Mouse (Mus musculus) ES-Bruce4 (cell line): Measurements from ENCODE around the gene Bdh2. TPM values are rescaled to one million over a fixed set of nuclear protein-coding genes. Genes with fewer than 3 reads are reported as not detected.
A peak's percentile ranks its signal among the peaks of the same experiment; 100 is the strongest.

Experiments
- H3K27ac ChIP-seq: 2 replicates; pipeline ENCODE4 v1.5.1; 2012; ENCODE audit warnings: low read length, inconsistent platforms; ENCODE audit not compliant: insufficient read depth
- H3K27me3 ChIP-seq: 2 replicates; pipeline ENCODE4 v1.6.1; 2012; ENCODE audit warnings: mild to moderate bottlenecking, low read length, inconsistent platforms; ENCODE audit not compliant: control insufficient read depth, poor library complexity, insufficient read depth, severe bottlenecking
- H3K36me3 ChIP-seq: 2 replicates; pipeline ENCODE4 v1.6.1; 2012; ENCODE audit warnings: inconsistent platforms, mild to moderate bottlenecking, low read length, moderate library complexity; ENCODE audit not compliant: control insufficient read depth, poor library complexity, insufficient read depth, severe bottlenecking
- H3K4me1 ChIP-seq: one replicate; pipeline ENCODE4 v1.8.1; 2011; ENCODE audit warnings: low read length; ENCODE audit not compliant: control insufficient read depth, insufficient read depth
- H3K4me3 ChIP-seq: 2 replicates; pipeline ENCODE4 v1.5.1; 2011; ENCODE audit warnings: low read depth, mild to moderate bottlenecking, low read length
- H3K9ac ChIP-seq: 2 replicates; pipeline ENCODE4 v1.6.1; 2012; ENCODE audit warnings: low read depth, mild to moderate bottlenecking, inconsistent platforms; ENCODE audit not compliant: poor library complexity, severe bottlenecking
- H3K9me3 ChIP-seq: replicated peaks from 2 replicates; pipeline ENCODE4 v1.6.1; 2012; ENCODE audit warnings: mild to moderate bottlenecking, low read length, inconsistent platforms; ENCODE audit not compliant: control insufficient read depth, poor library complexity, insufficient read depth, severe bottlenecking
- CTCF ChIP-seq: IDR thresholded peaks from one replicate; pipeline ENCODE4 v1.8.1; 2011; ENCODE audit warnings: low read depth, low read length
- EP300 ChIP-seq: IDR thresholded peaks from 2 replicates; pipeline ENCODE4 v1.6.1; 2011; ENCODE audit warnings: low read depth, low read length; ENCODE audit not compliant: insufficient read depth
- POLR2A ChIP-seq: IDR thresholded peaks from one replicate; pipeline ENCODE4 v1.8.1; 2011; ENCODE audit warnings: low read length; ENCODE audit not compliant: insufficient read depth
- polyA plus RNA-seq: library from polyadenylated mRNA; stranded (reverse); fragments of >200 nt; gene quantifications from 2 replicates; pipeline ENCODE4 v1.2.4, GENCODE M21; 2011; ENCODE audit warnings: low read depth; ENCODE audit not compliant: missing spikeins, insufficient read depth, insufficient read length

Bdh2 gene
- polyA plus RNA-seq, 1 experiment, result 3.8 TPM

GRCm38 (mm10) chr3:135300081-135300480, 19.1 kb downstream of the Bdh2 start:
- Histone ChIP-seq H3K27ac (no peak overlapping the region), H3K36me3 (no peaks in the 10 kb centered on the region), H3K4me1 (no peaks in the 10 kb centered on the region), H3K9me3 (no peaks in the 10 kb centered on the region), H3K4me3 (no peak overlapping the region), H3K9ac (no peak overlapping the region), H3K27me3 (no peaks in the 10 kb centered on the region)
- no peak for TF ChIP-seq CTCF
- no peak for TF ChIP-seq POLR2A
- no peak for TF ChIP-seq EP300

DNA sequence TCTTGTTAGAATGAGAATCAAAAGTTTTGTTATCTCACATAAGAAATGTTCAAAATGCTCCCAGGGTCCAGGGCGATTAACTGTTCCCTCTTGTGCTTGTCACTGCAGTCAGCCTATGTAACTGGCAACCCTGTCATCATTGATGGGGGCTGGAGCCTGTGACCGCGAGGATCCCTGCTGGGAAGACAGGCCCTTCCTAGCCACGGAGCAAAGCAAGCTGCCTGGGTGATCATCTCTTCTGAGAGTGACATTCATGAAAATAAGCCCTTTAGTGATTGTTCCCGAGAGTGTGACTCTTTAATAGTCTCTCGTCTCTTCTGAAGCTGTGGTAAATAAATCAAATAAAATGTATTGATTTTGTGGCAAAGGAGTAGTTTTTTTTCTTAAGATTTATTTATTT, 23.0 kb downstream of the Bdh2 start:
- Histone ChIP-seq H3K27me3 (no peaks in the 10 kb centered on the region), H3K36me3 (no peaks in the 10 kb centered on the region), H3K9ac (no peak overlapping the region), H3K4me3 (no peak overlapping the region), H3K4me1 (no peaks in the 10 kb centered on the region), H3K9me3 (no peaks in the 10 kb centered on the region), H3K27ac (no peak overlapping the region)
- no peak for TF ChIP-seq EP300

- Histone ChIP-seq H3K4me1 (no peaks in the 10 kb centered on the region), H3K27ac (no peak overlapping the region)
Observed at GRCm38 (mm10) chr3:135304566-135304965, 23.5 kb downstream of the Bdh2 start.

DNA sequence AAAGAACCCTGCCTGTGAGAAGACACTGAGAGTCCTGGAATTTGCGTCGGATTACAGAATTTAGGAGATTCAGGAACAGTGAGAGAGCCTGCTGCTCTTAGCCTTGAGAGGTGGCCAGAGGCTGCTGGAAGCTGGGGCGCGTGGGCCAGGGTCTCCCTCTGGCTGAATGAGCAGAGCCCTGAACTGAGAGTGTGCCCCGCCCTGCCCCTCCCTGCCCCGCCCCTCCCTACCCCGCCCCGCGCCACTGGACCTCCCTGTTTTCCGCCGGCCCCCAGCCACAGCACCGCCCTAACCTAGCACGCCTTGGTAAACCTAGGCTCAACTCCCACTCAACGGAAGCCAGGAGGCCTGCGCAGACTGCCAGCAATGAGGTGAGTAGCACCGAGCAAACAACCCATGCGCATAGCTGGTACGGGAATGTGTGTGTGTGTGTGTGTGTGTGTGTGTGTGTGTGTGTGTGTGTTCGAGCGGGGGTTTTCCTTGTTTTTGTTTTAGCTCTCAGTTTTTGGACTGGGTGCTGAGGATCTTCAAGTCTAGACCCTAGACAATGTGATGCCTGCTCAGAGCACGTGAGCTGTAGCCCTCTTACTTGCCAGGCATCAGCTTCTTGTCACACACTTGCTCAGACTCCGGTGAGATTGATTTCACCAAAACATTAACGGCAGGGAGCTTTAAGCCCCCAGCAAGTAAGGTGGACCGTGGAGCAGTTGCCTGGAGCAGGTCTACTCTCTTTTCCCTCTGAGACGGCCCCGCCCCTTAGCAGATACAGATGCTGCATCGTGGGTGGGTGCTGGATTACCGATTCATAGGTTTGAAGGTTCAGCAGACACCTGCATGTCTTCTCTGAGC, 26.6 kb downstream of the Bdh2 start, which contains the start of gene Slc9b2:
Gene Slc9b2, plus strand, starts transcription at position 290 of the 849 bp plus-strand sequence.
- H3K27me3 ChIP-seq, result no peaks in the 10 kb centered on the region
- no peaks in the 10 kb centered on the region for H3K4me1 ChIP-seq
- no peaks in the 10 kb centered on the region for H3K36me3 ChIP-seq
- H3K9ac ChIP-seq, result no peak within 1 kb of the TSS
- TF ChIP-seq POLR2A (no peak), CTCF (no peak), EP300 (no peak)
- H3K4me3 ChIP-seq, result peak within 1 kb of the TSS; percentile 41
- no peaks in the 10 kb centered on the region for H3K9me3 ChIP-seq
- no peak within 1 kb of the TSS for H3K27ac ChIP-seq

More at GRCm38 (mm10) chr3:135304566-135304965, 23.5 kb downstream of the Bdh2 start:
- Histone ChIP-seq H3K9me3 (no peaks in the 10 kb centered on the region), H3K9ac (no peak overlapping the region), H3K36me3 (no peaks in the 10 kb centered on the region), H3K4me3 (no peak overlapping the region), H3K27me3 (no peaks in the 10 kb centered on the region)
- no peak for TF ChIP-seq POLR2A
- no peak for TF ChIP-seq CTCF
- TF ChIP-seq EP300, result no peak

GRCm38 (mm10) chr3:135312916-135313491, 32.0 kb downstream of the Bdh2 start:
- H3K9ac ChIP-seq, result no peak overlapping the region
- TF ChIP-seq EP300 (no peak), CTCF (no peak), POLR2A (no peak)
- H3K9me3 ChIP-seq, result peaks cover 2% of the 10 kb centered on the region; the same call in 1 of the 2 replicates
- no peaks in the 10 kb centered on the region for H3K4me1 ChIP-seq
- H3K36me3 ChIP-seq, result no peaks in the 10 kb centered on the region
- no peak overlapping the region for H3K4me3 ChIP-seq
- no peaks in the 10 kb centered on the region for H3K27me3 ChIP-seq
- H3K27ac ChIP-seq, result no peak overlapping the region

- H3K4me1 ChIP-seq, result no peaks in the 10 kb centered on the region
- H3K27ac ChIP-seq, result no peak overlapping the region
- no peak overlapping the region for H3K4me3 ChIP-seq
- no peaks in the 10 kb centered on the region for H3K36me3 ChIP-seq
- no peak overlapping the region for H3K9ac ChIP-seq
- TF ChIP-seq EP300 (no peak), CTCF (no peak)
- H3K9me3 ChIP-seq, result peaks cover 2% of the 10 kb centered on the region; the same call in 1 of the 2 replicates
- H3K27me3 ChIP-seq, result no peaks in the 10 kb centered on the region
Observed at GRCm38 (mm10) chr3:135313727-135314126, 32.7 kb downstream of the Bdh2 start.
